Mouse (Mus musculus): Measurements from ENCODE around the gene Cops7a. TPM values are rescaled to one million over a fixed set of nuclear protein-coding genes. Genes with fewer than 3 reads are reported as not detected.

The Cops7a gene
- total RNA-seq, 2 experiments from 2014 or later, result 57.5 to 117 TPM

GRCm38 (mm10) chr6:124921539-124921938 lies 43.8 kb downstream of the Cops7a start:
- ATAC-seq (replicated peaks; ENCODE audit: low FRiP score, low TSS enrichment, poor library complexity, severe bottlenecking), result no peak

GRCm38 (mm10) chr6:124920318-124921085 lies 44.8 kb downstream of the Cops7a start:
- no peak for ATAC-seq (replicated peaks; ENCODE audit: low FRiP score, low TSS enrichment, poor library complexity, severe bottlenecking)

- ATAC-seq (replicated peaks; ENCODE audit: low FRiP score, low TSS enrichment, poor library complexity, severe bottlenecking), result peak; percentile 45; the same call in 1 of the 2 replicates
Measured at GRCm38 (mm10) chr6:124919695-124920317, 45.5 kb downstream of the Cops7a start, which contains the start of gene Ptms. Gene Ptms, minus strand, starts transcription at chr6:124920103.

GRCm38 (mm10) chr6:124918890-124919627 lies 46.3 kb downstream of the Cops7a start:
- no peak for ATAC-seq (replicated peaks; ENCODE audit: low FRiP score, low TSS enrichment, poor library complexity, severe bottlenecking)

GRCm38 (mm10) chr6:124918331-124918690 lies 47.0 kb downstream of the Cops7a start:
- no peak for ATAC-seq (replicated peaks; ENCODE audit: low FRiP score, low TSS enrichment, poor library complexity, severe bottlenecking)

GRCm38 (mm10) chr6:124917518-124918330 lies 47.6 kb downstream of the Cops7a start:
- ATAC-seq (replicated peaks; ENCODE audit: low FRiP score, low TSS enrichment, poor library complexity, severe bottlenecking), result no peak

GRCm38 (mm10) chr6:124916695-124917517 lies 48.4 kb downstream of the Cops7a start:
- peak; percentile 73 for ATAC-seq (replicated peaks; ENCODE audit: low FRiP score, low TSS enrichment, poor library complexity, severe bottlenecking)

GRCm38 (mm10) chr6:124915942-124916694 lies 49.2 kb downstream of the Cops7a start:
- ATAC-seq (replicated peaks; ENCODE audit: low FRiP score, low TSS enrichment, poor library complexity, severe bottlenecking), result no peak

- ATAC-seq (replicated peaks; ENCODE audit: low FRiP score, low TSS enrichment, poor library complexity, severe bottlenecking), result no peak
Measured at GRCm38 (mm10) chr6:124915160-124915941, 50.0 kb downstream of the Cops7a start.

GRCm38 (mm10) chr6:124914511-124914910 lies 50.8 kb downstream of the Cops7a start:
- ATAC-seq (replicated peaks; ENCODE audit: low FRiP score, low TSS enrichment, poor library complexity, severe bottlenecking), result no peak

GRCm38 (mm10) chr6:124913721-124914285 lies 51.5 kb downstream of the Cops7a start:
- ATAC-seq (replicated peaks; ENCODE audit: low FRiP score, low TSS enrichment, poor library complexity, severe bottlenecking), result no peak

GRCm38 (mm10) chr6:124913214-124913613 lies 52.1 kb downstream of the Cops7a start:
- ATAC-seq (replicated peaks; ENCODE audit: low FRiP score, low TSS enrichment, poor library complexity, severe bottlenecking), result no peak

GRCm38 (mm10) chr6:124911533-124912218 lies 53.7 kb downstream of the Cops7a start, which contains the start of gene Lag3:
Gene Lag3, minus strand, starts transcription at chr6:124911705.
- ATAC-seq (replicated peaks; ENCODE audit: low FRiP score, low TSS enrichment, poor library complexity, severe bottlenecking), result no peak

- no peak for ATAC-seq (replicated peaks; ENCODE audit: low FRiP score, low TSS enrichment, poor library complexity, severe bottlenecking)
Measured at GRCm38 (mm10) chr6:124910032-124910431, 55.3 kb downstream of the Cops7a start.
